Mouse (Mus musculus) embryonic fibroblast, embryonic 13.5 days (primary cell): ENCODE measurements around the gene Cemip2.

Source experiments
- CTCF ChIP-seq: IDR thresholded peaks from 2 replicates; pipeline ENCODE4 v1.5.1; 2011; ENCODE audit warnings: mild to moderate bottlenecking, control low read depth, low read length, moderate library complexity, borderline replicate concordance; ENCODE audit not compliant: insufficient read depth
- POLR2A ChIP-seq: IDR thresholded peaks from 2 replicates; pipeline ENCODE4 v1.6.1; 2011; ENCODE audit warnings: low read depth, mild to moderate bottlenecking, control low read depth, low read length, moderate library complexity

DNA sequence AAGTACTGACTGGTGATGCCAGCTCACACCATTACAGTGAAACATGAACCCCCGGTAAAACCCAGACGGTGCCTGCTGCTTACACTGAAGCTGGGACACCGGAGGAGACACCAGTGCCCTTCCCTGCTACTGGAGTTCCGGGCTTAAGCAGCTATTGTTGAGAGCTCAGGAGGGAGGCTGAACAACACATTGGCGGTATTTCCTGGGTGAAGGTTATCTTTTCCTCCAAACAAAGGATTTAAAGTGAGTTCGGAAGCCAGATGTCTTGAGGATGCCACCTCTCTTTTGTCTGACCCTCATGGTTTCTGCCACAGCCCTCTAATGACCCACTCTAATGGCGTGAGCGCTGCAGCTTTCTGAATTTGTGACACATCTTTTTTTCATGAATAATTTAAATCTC, 10.9 kb downstream of the Cemip2 start:
- TF ChIP-seq POLR2A = no peak
- no peak for TF ChIP-seq CTCF
